Mouse (Mus musculus): ENCODE data around the gene Gm19684.
"Not testable (repeated sequence)": the region's sequence is repeated elsewhere in the genome, so short reads cannot be mapped to it uniquely, and the experiment has no call there.

The Gm19684 gene

DNA sequence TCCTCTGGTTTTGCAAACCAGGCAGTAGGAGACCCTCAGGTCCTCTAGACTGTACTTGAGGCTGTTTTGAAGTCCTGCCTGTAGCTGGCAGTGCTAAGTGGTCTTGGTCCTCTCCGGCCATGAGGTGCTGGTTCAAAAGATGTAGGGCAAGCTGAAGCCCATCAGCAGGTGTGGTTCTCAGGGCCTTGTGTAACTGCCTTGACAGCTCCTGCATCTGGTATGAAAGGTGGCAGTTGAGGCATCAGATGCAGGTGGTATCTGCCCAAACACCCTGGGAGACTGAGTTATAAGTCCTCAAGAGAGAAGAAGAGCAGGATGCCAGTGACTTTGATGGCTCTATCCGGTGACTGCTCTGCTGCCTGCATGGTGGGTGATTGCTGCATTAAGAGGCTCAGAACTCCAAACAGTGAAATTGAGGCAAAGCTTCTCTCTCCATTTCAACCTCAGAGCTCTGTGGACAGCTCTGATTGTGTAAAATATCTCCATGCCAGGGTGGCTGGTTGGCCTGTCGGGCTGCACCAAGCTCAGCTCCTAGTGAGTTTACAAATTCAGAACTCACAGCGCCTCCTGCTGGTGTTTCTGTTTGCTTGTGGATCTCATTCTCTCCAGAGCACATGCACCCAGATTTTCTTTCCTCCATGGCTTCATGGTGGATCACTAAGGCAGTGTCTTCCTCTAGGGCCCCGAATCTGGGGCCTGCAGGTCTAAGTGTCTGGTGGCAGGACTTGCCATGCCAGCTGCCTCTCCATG is 10.2 kb downstream of the Gm19684 start:
- no peak for DNase-seq (ENCODE audit: low read depth, low spot score)

DNA sequence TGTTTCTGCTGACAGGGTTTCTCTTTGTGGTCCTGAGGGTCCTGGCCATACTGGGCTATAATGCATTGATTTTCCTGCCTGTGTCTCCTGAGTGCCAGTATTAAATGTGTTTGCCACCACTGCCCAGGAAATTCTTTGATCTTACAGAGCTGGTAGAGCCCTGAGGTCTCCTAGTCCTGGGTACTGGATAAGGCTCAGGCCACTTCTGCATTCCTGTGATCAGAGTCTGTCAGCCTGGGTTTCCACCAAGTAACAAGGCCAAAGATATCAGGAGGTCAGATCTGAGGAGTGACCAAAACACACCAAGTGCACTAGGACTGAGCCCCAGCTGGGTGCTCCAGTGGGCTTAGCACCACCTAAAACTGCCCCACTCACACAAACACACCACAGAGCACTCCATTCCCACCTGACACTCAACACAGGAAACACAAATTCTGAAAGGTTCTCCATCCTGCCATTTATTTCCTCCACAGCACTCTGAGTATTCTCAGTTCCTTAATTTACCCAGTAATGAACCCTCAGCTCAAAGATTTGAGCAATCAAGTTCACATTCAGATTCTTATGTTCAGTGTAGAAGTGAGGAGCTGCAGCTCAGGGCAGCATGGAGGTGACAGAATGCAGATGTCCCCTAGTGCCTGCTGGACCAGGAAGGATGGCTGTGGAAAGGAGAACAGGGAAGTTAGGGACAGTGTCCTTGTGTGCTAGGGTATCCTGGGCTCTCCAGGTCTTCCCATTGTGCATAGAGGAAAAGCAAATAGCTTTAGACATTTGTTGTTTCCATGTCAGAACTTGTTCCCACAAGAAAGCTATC is 14.1 kb downstream of the Gm19684 start:
- DNase-seq (ENCODE audit: low read depth, low spot score) = not testable (repeated sequence)

DNA sequence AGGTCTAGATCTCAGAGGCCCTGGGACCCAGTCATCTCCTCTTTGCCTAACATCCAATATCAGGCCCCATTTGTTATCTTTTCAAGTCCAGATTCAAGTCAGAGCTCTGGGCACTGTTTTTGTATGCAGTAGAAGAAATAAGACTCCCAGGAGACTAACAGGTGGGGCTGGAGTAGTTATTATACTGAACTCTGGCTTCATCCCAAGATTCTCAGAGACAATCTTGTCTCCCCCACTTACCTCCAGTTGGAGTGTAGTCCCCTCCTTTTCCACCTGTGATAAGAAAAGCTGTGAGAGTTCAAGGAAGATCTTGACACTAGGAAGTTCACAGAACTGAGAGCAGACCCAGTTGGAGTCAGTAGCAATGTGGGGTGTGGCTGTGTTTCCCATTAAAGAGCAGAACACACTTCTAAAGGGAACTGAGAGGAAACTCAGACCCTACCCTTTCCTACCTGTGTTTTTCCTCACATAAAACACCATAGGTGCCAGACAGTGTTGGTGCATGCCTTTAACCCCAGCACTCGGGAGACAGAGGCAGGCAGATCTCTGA is 14.9 kb downstream of the Gm19684 start:
- DNase-seq (ENCODE audit: low read depth, low spot score) = not testable (repeated sequence)

DNA sequence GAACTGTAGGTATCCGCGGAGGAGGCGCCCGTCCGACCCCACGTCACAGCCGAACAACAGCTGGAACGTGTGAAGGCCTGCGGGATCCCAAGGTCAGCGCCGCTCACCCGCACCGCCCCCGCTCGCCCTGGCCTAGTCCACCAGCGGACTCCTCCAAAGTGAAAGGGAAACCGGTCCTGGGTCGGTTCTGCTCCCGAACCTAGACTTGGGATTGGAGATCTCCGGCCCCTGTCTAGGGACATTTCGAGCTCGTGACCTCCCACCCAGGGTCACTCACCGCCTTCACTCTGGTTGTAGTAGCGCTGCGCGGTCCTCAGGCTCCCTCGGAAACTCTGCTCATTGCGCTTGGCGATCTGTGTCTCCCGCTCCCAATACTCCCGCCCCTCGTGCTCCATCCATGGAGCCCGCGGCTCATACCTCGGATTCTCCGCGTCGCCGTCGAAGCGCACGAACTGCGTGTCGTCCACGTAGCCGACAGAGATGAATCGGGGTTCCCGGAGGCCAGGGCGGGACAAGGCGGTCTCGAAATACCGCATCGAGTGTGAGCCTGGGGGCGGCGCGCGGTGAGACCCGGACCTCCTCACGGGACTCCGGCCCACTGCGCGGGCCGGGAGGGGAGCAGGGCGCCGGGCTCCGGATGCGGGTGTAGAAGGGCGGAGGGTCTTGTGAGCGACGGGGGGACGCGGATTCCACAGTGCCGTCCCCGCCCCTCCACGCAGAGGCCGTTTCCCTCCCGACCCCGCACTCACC is 23.8 kb downstream of the Gm19684 start:
- peak; percentile 47 for DNase-seq (ENCODE audit: low read depth, low spot score)

DNA sequence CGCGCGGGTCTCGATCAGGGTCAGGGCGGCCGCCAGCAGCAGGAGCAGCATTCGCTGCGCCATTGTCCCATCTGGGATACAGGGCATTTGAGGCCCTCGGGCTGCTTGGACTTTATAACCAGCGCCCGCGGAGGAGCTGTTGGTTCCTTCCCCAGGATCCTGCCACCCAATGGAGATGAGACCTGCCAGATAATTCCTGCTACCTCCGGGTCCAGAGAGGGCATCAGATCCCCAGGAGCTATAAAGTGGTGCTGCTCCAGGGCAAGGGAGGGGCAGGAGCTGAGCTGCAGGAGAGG is 24.3 kb downstream of the Gm19684 start:
- DNase-seq (ENCODE audit: low read depth, low spot score) = peak; percentile 44

DNA sequence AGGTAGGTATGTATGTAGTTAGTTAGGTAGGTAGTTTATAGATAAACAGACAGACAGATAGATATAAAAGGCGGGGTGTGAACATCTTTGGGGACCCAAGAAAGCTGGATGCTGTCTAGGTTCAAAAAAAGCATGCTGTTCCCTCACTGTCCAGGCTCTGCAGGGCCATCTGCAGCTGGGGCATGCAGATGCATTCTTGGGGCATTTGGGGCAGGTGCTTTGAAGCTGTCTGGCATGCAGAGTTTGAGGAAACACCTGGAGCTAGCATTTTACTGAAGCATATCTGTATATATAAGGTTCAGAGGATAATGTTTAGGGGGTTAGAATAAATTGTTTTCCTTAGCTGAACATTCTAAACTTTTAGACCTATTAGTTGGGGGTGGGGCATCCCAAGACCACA is 25.5 kb downstream of the Gm19684 start:
- DNase-seq (ENCODE audit: low read depth, low spot score) = not testable (repeated sequence)

DNA sequence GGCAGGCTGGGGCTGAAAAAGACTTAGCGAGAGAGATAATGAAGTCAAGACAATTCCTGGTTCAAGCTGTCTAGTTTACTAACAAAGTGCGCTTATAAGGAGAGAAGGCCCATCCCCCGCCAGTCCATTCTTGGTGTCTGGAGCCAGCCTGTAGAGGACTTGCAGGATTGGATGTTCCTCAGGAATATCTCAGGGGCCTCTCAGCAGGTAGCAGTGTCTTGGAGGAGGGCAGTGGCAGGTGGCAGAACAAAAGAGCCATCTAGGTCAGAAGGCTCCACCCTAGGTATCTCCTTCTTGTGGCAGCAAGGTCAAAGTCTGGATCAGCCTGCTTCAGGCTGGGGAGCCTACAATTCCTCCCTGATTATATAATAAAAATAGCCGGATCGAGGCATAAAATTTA is 27.0 kb downstream of the Gm19684 start:
- DNase-seq (ENCODE audit: low read depth, low spot score) = not testable (repeated sequence)

DNA sequence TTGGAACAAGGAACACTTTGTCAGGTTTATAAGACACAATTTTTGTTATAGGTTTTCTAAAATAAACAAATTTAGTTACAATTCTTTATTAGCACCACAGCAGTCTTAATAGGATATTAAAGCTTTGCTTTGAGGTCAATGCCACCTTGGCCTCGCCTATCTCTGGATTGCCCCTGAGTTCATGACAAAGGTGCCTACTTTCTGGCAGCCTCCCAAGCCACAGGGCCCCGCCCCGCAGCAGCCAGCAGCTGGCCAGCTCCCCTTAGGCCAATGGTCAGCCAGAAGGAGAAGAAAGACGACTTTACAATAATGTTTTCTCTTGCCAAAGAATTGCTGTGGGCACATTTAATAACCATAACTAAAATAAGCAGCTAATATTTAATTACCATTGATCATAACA is 29.7 kb downstream of the Gm19684 start:
- not testable (repeated sequence) for DNase-seq (ENCODE audit: low read depth, low spot score)

DNA sequence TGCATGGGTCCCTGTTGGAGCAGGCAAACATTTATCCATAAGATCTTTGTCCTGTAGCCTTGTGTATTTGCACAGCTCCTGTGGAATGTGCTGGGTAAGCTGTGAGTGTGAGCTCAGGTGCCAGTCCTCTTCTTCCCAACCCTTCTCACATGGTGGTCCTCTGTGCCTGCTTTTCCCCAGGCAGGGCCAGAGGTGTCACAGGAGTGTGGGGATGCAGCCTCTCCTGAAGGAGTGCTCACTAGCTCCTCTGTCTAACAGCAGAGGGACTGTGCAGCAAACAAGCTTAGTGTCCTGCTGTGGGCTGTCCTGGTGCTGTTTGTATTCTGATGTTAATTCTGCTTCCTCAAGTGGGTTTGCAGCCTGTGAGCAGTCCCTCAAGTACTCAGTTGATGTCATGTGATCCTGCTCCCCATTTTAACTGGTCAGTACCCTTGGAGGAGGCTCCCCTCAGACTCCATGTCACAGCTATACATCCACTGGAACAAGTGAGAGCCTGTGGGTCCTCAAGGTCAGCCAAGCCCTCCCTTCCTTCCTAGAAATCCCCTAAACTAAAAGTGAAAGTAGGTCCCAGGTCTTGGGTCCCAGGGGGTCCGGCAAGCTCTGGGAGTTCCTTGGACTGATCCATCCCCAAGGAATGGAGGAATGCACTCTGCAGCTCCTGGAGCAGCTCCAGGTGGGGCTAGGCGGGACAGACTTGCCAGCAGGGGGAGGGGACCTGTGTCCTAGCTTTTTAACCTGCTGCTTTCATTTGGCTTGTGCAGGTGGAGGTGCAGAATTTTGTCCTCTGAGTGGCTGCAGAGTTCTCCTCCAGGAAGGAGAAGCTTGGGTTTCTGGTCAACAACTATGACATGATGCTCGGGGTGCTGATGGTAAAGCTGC is 33.0 kb downstream of the Gm19684 start:
- no peak for DNase-seq (ENCODE audit: low read depth, low spot score)

DNA sequence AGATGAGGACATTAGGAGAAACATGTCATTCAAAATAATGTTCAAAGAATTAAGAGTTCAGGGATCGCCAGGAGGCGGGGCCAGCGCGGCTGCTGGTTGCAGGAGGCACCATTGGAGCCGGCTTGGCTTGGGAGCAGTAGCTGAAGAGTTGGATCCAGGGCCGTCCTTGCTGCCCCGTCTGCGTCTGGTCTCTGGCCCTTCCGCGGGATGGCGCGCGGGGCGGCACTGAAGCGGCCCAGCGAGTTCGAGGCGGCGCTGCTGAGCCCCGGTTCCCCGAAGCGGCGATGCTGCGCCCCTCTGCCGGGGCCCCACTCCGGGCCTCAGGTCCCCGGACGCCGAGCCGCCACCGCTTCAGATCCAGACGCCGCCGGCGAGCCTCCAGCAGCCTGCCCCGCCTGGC is 36.3 kb downstream of the Gm19684 start:
- not testable (repeated sequence) for DNase-seq (ENCODE audit: low read depth, low spot score)

DNA sequence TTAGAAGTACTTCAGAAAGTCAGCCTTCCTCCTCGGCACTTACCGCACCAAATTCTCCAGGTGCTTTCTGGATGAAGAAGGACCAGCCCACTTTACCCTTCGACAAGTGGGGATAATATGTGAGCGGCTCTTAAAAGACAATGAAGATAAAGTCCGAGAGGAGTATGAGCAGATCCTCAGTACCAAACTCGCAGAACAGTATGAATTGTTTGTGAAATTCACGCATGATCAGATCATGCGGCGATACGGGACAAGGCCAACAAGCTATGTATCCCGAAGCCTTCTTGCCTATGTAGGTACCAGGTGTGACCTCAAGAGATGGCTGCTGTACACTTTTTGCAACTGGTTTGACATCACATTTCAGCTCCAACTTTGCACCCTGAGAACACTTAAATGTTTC is 36.8 kb downstream of the Gm19684 start:
- DNase-seq (ENCODE audit: low read depth, low spot score) = not testable (repeated sequence)

DNA sequence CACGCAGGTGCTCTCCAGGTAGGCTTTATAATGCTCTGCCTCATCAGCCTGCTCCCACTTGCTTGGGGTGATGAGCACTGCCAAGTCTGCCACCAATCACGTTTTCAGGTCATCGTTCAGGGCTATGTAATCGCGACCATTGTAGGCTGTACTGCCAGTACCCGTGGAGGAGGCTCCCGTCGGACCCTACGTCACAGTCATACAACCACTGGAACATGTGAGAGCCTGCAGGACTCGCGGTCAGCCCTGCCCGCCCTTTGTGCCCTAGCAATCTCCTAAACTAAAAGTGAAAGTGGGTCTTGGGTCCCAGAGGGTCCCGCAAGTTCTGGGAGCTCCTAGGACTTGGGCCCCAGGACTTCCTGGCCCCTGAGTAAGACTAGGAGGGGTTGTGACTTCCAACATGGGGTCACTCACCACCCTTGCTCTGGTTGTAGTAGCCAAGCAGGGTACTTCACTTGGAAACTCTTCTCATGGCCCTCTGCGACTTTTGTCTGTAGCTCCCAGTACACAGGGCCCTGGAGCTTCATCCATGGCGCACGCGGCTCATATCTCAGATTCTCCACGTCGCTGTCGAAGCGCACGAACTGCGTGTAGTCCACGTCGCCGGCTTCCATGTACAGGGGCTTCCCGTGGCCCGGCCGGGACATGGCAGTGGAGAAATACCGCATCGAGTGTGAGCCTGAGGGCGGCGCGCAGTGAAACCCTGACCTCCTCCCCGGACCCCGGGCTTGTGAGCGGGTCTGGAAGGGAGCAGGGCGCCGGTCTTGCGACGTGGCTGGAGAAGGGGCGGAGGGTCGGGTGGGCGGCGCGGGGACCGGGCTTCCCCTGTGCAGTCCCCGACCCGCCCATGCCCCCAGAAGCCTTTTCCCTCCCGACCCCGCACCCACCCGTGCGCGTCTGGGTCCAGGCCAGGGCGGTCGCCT is 39.9 kb downstream of the Gm19684 start:
- DNase-seq (ENCODE audit: low read depth, low spot score) = peak; percentile 30

DNA sequence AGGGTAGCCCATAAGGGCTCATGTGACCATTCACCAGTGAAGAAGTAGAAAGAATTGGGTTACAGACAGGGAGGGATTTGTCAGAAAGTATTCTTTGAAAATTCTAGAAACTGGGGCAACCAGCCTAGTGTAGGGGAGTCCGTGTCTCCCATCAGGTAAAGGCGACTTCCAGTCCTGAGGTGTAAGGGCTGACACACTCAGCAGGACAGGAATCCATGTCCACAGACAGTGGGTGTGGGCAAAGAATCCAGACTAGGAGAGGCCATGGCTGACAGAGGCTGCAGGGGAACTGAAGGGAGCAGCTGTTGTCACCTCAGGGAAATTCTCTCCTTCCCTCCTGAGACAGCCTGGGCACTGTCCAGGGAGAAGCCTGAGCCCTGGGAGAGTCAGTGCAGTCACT is 45.4 kb downstream of the Gm19684 start:
- not testable (repeated sequence) for DNase-seq (ENCODE audit: low read depth, low spot score)

DNA sequence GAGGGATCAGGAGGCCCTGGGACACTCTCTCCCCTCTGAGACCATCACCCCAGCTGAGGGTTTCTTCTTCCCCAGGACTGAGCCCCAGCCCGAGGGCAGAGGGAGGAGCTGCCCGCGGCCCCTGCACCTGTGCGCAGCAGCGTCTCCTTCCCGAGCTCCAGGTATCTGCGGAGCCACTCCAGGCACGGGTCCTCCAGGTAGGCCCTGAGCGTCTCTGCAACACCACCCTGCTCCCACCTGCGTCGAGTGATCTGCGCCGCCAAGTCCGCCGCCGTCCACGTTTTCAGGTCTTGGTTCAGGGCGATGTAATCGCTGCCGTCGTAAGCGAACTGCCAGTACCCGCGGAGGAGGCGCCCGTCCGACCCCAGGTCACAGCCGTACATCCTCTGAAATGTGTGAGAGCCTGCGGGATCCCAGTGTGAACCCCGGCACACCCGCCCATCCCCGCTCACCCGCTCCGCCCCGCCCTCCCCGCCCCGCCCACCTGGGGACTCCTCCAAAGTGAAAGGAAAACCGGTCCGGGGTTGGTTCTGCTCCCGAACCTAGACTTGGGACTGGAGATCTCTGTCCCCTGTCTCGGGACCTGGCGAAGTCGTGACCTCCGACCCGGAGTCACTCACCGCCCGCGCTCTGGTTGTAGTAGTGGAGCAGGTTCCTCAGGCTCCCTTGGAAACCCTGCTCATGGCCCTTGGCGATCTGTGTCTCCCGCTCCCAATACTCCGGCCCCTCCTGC is 46.0 kb downstream of the Gm19684 start:
- DNase-seq (ENCODE audit: low read depth, low spot score) = no peak

DNA sequence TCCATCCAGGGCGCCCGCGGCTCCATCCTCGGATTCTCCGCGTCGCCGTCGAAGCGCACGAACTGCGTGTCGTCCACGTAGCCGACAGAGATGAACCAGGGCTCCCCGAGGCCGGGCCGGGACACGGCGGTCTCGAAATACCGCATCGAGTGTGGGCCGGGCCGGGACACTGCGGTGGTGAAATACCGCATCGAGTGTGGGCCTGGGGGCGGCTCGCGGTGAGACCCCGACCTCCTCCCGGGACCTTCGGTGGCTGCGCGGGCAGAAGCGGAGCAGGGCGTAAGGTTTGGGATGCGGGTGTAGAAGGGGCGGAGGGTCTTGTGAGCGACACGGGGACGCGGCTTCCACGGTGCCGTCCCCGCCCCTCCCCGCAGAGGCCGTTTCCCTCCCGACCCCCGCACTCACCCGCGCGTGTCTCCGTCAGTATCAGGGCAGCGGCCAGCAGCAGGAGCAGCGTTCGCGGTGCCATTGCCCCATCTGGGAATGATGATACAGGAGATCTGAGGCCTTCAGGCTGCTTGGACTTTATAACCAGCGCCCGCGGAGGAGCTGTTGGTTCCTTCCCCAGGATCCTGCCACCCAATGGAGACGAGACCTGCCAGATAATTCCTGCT is 46.7 kb downstream of the Gm19684 start, which contains the start of gene Gm8909:
Gene Gm8909 (minus strand): TSS at position 499 of the 614 bp plus-strand sequence.
- no peak for DNase-seq (ENCODE audit: low read depth, low spot score)

DNA sequence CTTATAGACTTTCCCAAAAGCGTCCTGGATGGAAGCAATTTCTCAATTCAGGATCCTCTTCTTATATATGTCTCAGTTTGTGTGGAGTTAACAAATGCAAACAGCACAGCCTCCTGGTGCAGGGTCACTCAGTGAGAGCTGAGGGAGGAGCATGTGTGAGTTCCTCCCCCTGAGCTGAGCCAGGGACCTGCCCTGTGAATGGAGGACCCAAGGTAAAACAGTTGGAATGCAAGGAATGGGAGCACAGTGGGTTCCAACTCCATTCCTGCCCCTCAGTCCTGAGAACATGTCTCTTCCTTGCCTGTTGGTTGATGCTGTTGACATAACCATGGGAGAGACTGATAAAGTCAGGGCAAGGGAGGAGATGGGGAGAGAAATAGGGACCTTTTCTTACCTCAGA is 47.6 kb downstream of the Gm19684 start:
- DNase-seq (ENCODE audit: low read depth, low spot score) = not testable (repeated sequence)

DNA sequence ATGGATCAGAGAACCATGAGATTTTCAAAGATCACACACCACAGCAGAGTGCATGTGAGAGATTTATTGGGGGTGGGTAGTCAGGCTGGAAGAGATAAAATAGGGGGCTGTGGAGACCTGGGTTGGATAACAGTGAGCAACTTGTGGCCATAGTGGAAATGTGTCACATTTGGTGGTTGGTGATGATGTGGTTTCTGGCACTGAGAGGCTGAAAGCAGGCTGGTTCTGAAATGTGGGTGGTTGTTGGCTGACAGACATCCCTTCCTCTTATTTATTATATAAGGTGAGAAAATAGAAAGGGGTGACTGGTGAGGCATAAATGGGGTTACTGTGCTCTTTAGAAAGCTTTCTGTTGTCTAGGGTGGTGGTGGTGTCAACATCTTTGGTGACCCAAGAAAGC is 48.3 kb downstream of the Gm19684 start:
- no peak for DNase-seq (ENCODE audit: low read depth, low spot score)

DNA sequence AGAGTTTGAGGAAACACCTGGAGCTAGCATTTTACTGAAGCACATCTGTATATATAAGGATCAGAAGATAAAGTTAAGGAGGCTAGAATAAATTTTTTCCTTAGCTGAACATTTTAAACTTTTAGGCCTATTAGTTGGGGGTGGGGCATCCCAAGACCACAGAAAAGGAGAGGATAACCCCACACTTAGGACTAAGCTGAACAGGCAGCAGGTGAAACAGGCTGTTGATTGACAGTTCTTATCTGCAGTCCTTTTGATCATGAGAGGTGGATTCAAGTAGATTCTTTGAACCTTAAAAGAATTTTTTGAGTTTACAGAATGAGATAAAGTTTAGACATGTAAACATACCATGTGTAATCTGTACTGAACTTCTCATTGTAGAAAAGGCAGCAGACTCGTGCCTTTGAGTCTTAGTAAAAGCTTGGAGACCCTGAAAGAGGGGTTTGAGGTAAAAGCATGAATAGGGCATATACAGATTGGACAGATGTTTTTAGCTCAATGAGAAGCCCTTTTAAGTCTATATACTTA is 48.9 kb downstream of the Gm19684 start:
- DNase-seq (ENCODE audit: low read depth, low spot score) = no peak

DNA sequence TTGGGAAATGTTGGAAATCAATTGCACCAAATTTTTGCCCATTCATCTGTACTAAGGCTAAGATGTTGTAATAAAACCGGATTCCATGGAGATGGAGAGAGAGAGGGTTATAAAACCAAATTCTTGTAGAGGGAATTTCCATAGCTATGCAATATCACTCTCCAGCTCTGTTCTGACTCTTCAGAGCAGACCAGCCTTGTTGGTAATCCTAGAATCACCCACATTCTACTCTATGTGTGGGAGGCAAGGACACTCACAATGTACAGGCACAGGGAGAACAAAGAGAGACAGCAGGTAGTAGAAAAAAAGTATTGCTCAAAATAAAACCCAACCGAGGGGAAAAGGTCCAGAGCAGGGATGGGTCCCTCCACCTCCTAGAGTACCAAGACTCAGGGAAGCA is 54.7 kb downstream of the Gm19684 start:
- DNase-seq (ENCODE audit: low read depth, low spot score) = not testable (repeated sequence)

All from ZHBTc4 (cell line).